Mouse (Mus musculus) CH12.LX (cell line): ENCODE measurements around the gene Jak1.

Experiments
- BHLHE40 ChIP-seq: IDR thresholded peaks from 2 replicates; pipeline ENCODE4 v1.6.1; 2011; ENCODE audit warnings: mild to moderate bottlenecking, low read depth, low read length, improper control_type of control experiment
- CHD1 ChIP-seq: IDR thresholded peaks from 2 replicates; pipeline ENCODE4 v1.6.1; 2012; ENCODE audit warnings: low read depth, low read length, improper control_type of control experiment, inconsistent platforms
- CHD2 ChIP-seq: IDR thresholded peaks from 2 replicates; pipeline ENCODE4 v1.6.1; 2011; ENCODE audit warnings: low read length, improper control_type of control experiment
- CTCF ChIP-seq, 2 experiments: IDR thresholded peaks in 1 of 2; conservative IDR thresholded peaks in 1 of 2; 2 replicates each; pipeline ENCODE4 v1.5.1; 2011 to 2012; ENCODE audit warnings: low read depth in 2 of 2, low read length in 2 of 2, improper control_type of control experiment in 1 of 2, inconsistent platforms in 1 of 2, mild to moderate bottlenecking in 1 of 2, moderate library complexity in 1 of 2
- E2F4 ChIP-seq: IDR thresholded peaks from 2 replicates; pipeline ENCODE4 v1.6.1; 2011; ENCODE audit warnings: low read depth, low read length, improper control_type of control experiment; ENCODE audit not compliant: insufficient replicate concordance
- EP300 ChIP-seq: IDR thresholded peaks from 2 replicates; pipeline ENCODE4 v1.6.1; 2011; ENCODE audit warnings: low read length, improper control_type of control experiment
- MAFK ChIP-seq: IDR thresholded peaks from 2 replicates; pipeline ENCODE4 v1.6.1; 2011; ENCODE audit warnings: low read length, improper control_type of control experiment; ENCODE audit not compliant: insufficient replicate concordance
- NELFE ChIP-seq: IDR thresholded peaks from 2 replicates; pipeline ENCODE4 v1.6.1; 2011; ENCODE audit warnings: low read depth, low read length, improper control_type of control experiment
- NRF1 ChIP-seq: IDR thresholded peaks from 2 replicates; pipeline ENCODE4 v1.6.1; 2014; ENCODE audit warnings: low read depth, mild to moderate bottlenecking, inconsistent platforms, low read length, improper control_type of control experiment, moderate library complexity
- POLR2A ChIP-seq: IDR thresholded peaks from 2 replicates; pipeline ENCODE4 v1.6.1; 2011; ENCODE audit warnings: low read depth, mild to moderate bottlenecking, improper control_type of control experiment, low read length
- POLR2AphosphoS2 ChIP-seq: IDR thresholded peaks from 2 replicates; pipeline ENCODE4 v1.6.1; 2011; ENCODE audit warnings: low read depth, low read length, improper control_type of control experiment
- RAD21 ChIP-seq: IDR thresholded peaks from 2 replicates; pipeline ENCODE4 v1.6.1; 2011; ENCODE audit warnings: low read depth, mild to moderate bottlenecking, low read length, improper control_type of control experiment, moderate library complexity
- TCF12 ChIP-seq: IDR thresholded peaks from 2 replicates; pipeline ENCODE4 v1.6.1; 2014; ENCODE audit warnings: low read depth, mild to moderate bottlenecking, inconsistent platforms, low read length, improper control_type of control experiment
- ZKSCAN1 ChIP-seq: IDR thresholded peaks from 2 replicates; pipeline ENCODE4 v1.6.1; 2012; ENCODE audit warnings: low read depth, inconsistent platforms, low read length, improper control_type of control experiment, borderline replicate concordance

DNA sequence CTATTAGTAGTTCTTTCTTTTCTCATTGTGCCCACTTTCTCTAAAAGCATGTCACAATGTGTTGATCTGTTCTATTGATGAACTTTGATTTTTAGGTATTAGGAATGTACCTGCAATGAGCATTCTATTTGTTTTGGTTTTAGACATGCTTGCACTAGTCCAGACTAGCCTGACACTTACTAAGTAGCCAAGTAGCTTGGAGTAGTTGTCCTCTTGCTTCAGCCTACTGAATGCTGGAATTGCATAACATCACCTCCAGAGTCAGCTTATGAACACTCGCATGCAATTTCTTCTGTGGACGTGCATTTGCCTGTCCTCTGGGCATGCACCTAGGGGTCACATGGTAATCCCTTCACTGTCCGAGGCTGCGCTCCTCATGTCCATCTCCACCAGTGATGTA is 43.1 kb upstream of the Jak1 start:
- no peak for TF ChIP-seq ZKSCAN1
- TF ChIP-seq CTCF (conservative IDR thresholded peaks at IDR 0.05 in 1 of 2, IDR thresholded peaks at IDR 0.05 in 1 of 2; ENCODE audit: low read depth in 2 of 2, low read length in 2 of 2) = no peak
- no peak for TF ChIP-seq POLR2AphosphoS2
- no peak for TF ChIP-seq POLR2A
- no peak for TF ChIP-seq EP300
- TF ChIP-seq E2F4 = no peak
- TF ChIP-seq NELFE = no peak
- no peak for TF ChIP-seq RAD21
- TF ChIP-seq TCF12 = no peak
- no peak for TF ChIP-seq BHLHE40
- no peak for TF ChIP-seq NRF1
- no peak for TF ChIP-seq CHD2
- TF ChIP-seq MAFK = no peak
- TF ChIP-seq CHD1 = no peak
